Mouse (Mus musculus): Measurements from ENCODE around the gene Nrip1.

GRCm38 (mm10) chr16:76414528-76414927, 40.9 kb upstream of the Nrip1 start:
- TF ChIP-seq CTCF (IDR thresholded peaks at IDR 0.05; ENCODE audit: low read depth, low read length) = no peak
- no peak for TF ChIP-seq POLR2A (IDR thresholded peaks at IDR 0.05; ENCODE audit: insufficient read depth, low read length)
